Mouse (Mus musculus) neural tube, embryonic 14.5 days (tissue): Measurements from ENCODE around the gene Thrap3. TPM values are rescaled to one million over a fixed set of nuclear protein-coding genes. Genes with fewer than 3 reads are reported as not detected.

Experiments
- ATAC-seq: fragments of 200-750 bp; cut with Nextera tagmentation; 2 replicates; pipeline ENCODE4 v1.8.0; 2017; ENCODE audit warnings: low read depth, mild to moderate bottlenecking, moderate TSS enrichment, moderate library complexity
- H3K27ac ChIP-seq: fragments of 300-500 bp; sonication (generic); 2 replicates; pipeline ENCODE4 v1.5.1; 2014; ENCODE audit warnings: low read depth, mild to moderate bottlenecking, control low read depth, low read length, moderate library complexity, mixed read lengths
- H3K27me3 ChIP-seq: fragments of 300-500 bp; sonication (generic); 2 replicates; pipeline ENCODE4 v1.6.1; 2014; ENCODE audit warnings: low read length; ENCODE audit not compliant: control insufficient read depth, insufficient read depth
- H3K36me3 ChIP-seq: fragments of 300-500 bp; sonication (generic); 2 replicates; pipeline ENCODE4 v1.6.1; 2014; ENCODE audit warnings: low read length, mixed read lengths; ENCODE audit not compliant: control insufficient read depth, insufficient read depth
- H3K4me1 ChIP-seq: fragments of 300-500 bp; sonication (generic); 2 replicates; pipeline ENCODE4 v1.6.1; 2014; ENCODE audit warnings: low read length; ENCODE audit not compliant: control insufficient read depth, insufficient read depth
- H3K4me2 ChIP-seq: fragments of 300-500 bp; sonication (generic); 2 replicates; pipeline ENCODE4 v1.6.1; 2014; ENCODE audit warnings: mild to moderate bottlenecking, low read depth, low read length, control low read depth
- H3K4me3 ChIP-seq: fragments of 300-500 bp; sonication (generic); 2 replicates; pipeline ENCODE4 v1.5.1; 2014; ENCODE audit warnings: low read depth, low read length, control low read depth, mixed read lengths
- H3K9ac ChIP-seq: fragments of 300-500 bp; sonication (generic); replicated peaks from 2 replicates; pipeline ENCODE4 v1.6.1; 2014; ENCODE audit warnings: low read depth, mild to moderate bottlenecking, control low read depth, low read length, mixed read lengths
- H3K9me3 ChIP-seq: fragments of 300-500 bp; sonication (generic); 2 replicates; pipeline ENCODE4 v1.6.1; 2016; ENCODE audit warnings: low read length; ENCODE audit not compliant: control insufficient read depth
- WGBS: fragments of 180-500 bp; shearing (Covaris S2); extraction: QIAGEN DNeasy Blood & Tissue Kit; methylation state at CpG from one replicate; pipeline ENCODE4 v1.1.7; 2014; 5-methylcytosine and 5-hydroxymethylcytosine counted together
- polyA plus RNA-seq: library from polyadenylated mRNA; unstranded; fragments of >200 nt; fragmentation: Nextera tagmentation; extraction: Ambion mirVana; gene quantifications from 2 replicates; pipeline ENCODE4 v1.2.1, GENCODE M21; 2014

Gene Thrap3
- polyA plus RNA-seq, 1 experiment from 2014 or later, result 138 TPM

- Histone ChIP-seq H3K27ac (no peak overlapping the region), H3K4me3 (no peak overlapping the region), H3K27me3 (no peaks in the 10 kb centered on the region), H3K9ac (no peak overlapping the region), H3K4me1 (no peaks in the 10 kb centered on the region), H3K4me2 (no peak overlapping the region), H3K9me3 (no peaks in the 10 kb centered on the region), H3K36me3 (peaks cover 82% of the 10 kb centered on the region)
- 56% methylated on average over 5 of the region's 5 CpGs for WGBS
- ATAC-seq, result no peak
These were observed 35.2 kb upstream of the Thrap3 start for GRCm38 (mm10) chr4:126237721-126238242.

DNA sequence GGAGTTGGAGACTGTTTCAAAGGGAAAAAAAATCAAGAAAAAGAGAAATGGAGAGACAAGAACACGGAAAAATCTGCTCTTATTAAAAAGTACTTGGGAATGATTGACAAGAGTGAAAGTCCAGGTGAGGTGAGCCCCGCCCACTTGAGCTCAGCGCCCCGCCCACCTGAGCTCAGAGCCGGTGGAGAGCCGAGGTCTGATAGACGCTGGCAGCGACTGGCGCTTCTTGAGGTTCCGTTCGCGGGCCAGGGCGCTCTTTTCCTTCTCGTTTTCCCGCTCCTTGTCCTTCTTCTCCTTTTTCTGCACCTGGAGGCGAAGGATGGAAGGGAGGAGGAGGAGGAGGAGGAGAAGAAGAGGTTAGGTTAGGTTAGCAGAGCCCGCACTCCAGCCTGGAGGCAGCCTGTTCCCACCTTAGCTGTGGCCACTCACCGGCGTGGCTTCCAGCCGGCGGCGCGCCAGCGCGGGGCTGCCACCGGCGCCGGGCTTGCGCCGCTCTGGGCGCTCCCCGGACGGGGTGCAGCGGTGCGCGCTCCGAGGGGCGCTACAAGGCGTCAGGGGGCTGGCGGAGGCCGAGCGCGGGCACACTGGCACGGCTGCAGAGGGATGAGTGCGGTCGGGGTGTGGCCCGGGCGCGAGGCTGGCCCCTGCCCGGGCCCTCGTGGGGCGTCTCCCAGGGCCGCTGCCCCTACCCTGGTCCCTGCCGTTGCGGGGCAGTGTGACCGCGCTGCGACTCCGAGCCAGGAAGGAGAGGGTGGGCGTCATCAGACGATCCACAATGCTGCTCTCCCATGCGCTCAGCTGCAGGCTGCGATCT is 34.1 kb upstream of the Thrap3 start:
- 42% methylated on average over 48 of the region's 63 CpGs for WGBS
- no peak for ATAC-seq
- no peaks in the 10 kb centered on the region for H3K27me3 ChIP-seq

DNA sequence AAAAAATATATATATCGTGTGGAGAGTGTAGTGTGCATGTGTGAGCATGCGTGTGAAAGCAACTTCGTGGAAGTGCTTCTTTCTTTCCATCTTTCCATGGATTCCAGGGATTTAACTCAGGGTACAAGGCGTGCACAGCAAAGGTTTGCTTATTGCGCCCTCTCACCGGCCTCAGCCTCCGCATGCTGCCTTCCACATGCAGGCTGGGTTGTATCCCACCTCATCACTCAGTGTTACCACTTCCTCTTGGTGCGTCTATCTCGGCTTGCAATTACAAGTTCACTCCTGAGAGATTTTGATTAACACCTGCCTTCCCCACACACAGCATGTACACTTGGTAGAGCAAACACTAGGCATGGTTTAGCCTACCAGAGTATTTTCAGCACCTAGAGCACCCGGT is 32.6 kb upstream of the Thrap3 start:
- peaks cover 85% of the 10 kb centered on the region for H3K36me3 ChIP-seq
- H3K4me1 ChIP-seq, result no peaks in the 10 kb centered on the region
- no peak overlapping the region for H3K4me2 ChIP-seq
- no peaks in the 10 kb centered on the region for H3K27me3 ChIP-seq
- ATAC-seq, result no peak
- 94% methylated on average over 10 of the region's 10 CpGs for WGBS
- no peak overlapping the region for H3K9ac ChIP-seq
- H3K9me3 ChIP-seq, result no peaks in the 10 kb centered on the region
- H3K27ac ChIP-seq, result no peak overlapping the region
- no peak overlapping the region for H3K4me3 ChIP-seq

More for the DNA sequence above, 34.1 kb upstream of the Thrap3 start:
- Histone ChIP-seq H3K9ac (no peak overlapping the region), H3K4me2 (no peak overlapping the region), H3K27ac (no peak overlapping the region), H3K4me3 (no peak overlapping the region), H3K9me3 (no peaks in the 10 kb centered on the region), H3K4me1 (no peaks in the 10 kb centered on the region), H3K36me3 (peaks cover 86% of the 10 kb centered on the region)

DNA sequence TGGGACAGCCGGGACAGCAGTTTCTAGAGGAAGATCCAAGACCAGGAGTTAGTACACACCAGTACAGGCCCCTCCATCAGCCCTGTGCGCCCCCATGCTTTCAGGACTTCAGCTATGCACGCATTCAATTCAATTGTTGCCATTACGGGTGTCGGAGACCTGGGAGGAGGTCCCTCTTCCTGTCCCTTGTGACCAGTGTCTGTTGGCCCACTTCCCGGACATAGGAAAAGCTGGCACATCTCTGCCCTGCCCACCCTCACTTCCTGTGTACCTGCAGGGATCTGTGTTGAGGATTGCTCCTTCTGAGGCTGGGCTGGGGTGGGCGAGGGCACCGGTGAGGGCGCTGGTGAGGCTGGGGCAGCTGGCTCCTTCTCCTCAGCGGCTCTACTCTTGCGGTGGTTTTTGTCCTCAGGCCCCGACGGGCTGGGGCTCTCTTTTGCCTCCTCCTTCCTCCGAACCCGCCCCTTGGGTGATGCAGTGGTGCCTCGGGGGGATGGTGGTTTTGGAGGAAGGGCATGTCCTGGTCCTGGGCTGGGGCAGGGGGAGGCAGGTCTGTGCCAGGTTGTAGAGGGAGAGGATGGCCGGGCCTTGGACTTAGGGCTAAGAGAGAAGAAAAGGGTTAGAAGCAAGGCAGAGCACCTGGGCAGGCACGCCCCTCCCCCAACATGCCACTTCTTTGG is 32.1 kb upstream of the Thrap3 start:
- WGBS, result 89% methylated on average over 18 of the region's 18 CpGs
- Histone ChIP-seq H3K4me1 (no peaks in the 10 kb centered on the region), H3K27ac (no peak overlapping the region), H3K9me3 (no peaks in the 10 kb centered on the region), H3K9ac (no peak overlapping the region), H3K27me3 (no peaks in the 10 kb centered on the region), H3K4me2 (no peak overlapping the region), H3K4me3 (no peak overlapping the region), H3K36me3 (peaks cover 83% of the 10 kb centered on the region)
- no peak for ATAC-seq

DNA sequence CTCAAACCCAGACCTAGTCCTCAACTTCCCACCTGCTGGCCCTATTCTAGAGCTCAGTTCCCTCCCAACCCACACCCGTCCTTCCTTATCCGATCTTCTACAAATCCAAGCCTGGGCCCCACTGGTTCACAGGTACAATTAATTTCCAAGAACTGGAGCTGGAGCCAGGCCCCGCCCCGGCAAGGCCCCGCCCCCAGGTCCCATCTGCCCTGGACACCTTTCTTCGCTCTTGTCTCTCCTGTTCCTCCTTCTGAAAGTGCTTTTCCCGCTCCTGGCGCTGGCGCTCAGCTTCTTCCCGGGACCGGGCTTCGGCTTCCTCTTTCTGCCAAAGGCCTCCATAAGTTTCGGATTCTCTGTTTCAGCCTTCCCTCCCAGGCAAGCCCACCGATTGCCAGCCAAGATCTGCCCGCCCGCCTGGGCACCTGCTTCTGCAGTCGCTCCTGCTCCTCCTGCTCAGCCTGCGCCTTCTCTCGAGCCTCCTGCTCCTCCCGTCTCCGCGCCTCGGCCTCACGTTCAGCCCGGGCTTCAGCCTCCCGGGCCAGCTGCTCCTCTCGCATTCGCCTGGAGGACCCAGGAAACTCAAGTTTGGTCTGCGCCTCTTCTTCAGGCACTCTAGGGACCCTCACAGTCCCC is 31.2 kb upstream of the Thrap3 start:
- Histone ChIP-seq H3K27ac (no peak overlapping the region), H3K27me3 (no peaks in the 10 kb centered on the region), H3K4me1 (no peaks in the 10 kb centered on the region), H3K9me3 (no peaks in the 10 kb centered on the region), H3K9ac (no peak overlapping the region), H3K36me3 (peaks cover 77% of the 10 kb centered on the region), H3K4me3 (no peak overlapping the region), H3K4me2 (no peak overlapping the region)
- WGBS, result 93% methylated on average over 29 of the region's 29 CpGs
- ATAC-seq, result no peak

- H3K27ac ChIP-seq, result no peak overlapping the region
- no peak overlapping the region for H3K4me3 ChIP-seq
- H3K4me2 ChIP-seq, result no peak overlapping the region
- 56% methylated on average over 7 of the region's 7 CpGs for WGBS
- no peak overlapping the region for H3K9ac ChIP-seq
- H3K9me3 ChIP-seq, result no peaks in the 10 kb centered on the region
- no peaks in the 10 kb centered on the region for H3K4me1 ChIP-seq
- H3K27me3 ChIP-seq, result no peaks in the 10 kb centered on the region
- no peak for ATAC-seq
- peaks cover 45% of the 10 kb centered on the region for H3K36me3 ChIP-seq
These were observed 27.3 kb upstream of the Thrap3 start for GRCm38 (mm10) chr4:126229900-126230299.

DNA sequence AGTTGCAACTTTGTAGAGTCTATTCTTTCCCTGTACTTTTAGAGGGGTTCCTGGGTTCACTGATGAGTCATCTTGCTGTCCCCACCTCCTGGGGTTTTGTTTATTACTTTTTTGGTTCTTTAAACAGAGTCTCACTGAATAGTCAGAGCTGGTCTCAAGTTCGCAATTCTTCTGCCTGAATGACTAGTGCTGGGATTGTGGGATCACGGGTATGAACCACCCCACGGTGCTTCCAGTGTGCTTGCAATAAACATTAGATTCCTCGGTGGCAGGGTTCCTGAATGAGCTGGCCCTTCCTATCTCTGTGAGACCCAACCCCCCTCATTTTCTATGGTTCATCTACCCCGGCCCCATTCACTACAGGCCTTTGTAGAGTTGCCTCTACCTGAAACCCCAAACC is 25.6 kb upstream of the Thrap3 start:
- Histone ChIP-seq H3K4me2 (no peak overlapping the region), H3K27me3 (no peaks in the 10 kb centered on the region), H3K4me1 (no peaks in the 10 kb centered on the region), H3K36me3 (peaks cover 28% of the 10 kb centered on the region), H3K9ac (no peak overlapping the region), H3K9me3 (no peaks in the 10 kb centered on the region), H3K4me3 (no peak overlapping the region), H3K27ac (no peak overlapping the region)
- no peak for ATAC-seq
- 12% methylated on average over 5 of the region's 5 CpGs for WGBS

DNA sequence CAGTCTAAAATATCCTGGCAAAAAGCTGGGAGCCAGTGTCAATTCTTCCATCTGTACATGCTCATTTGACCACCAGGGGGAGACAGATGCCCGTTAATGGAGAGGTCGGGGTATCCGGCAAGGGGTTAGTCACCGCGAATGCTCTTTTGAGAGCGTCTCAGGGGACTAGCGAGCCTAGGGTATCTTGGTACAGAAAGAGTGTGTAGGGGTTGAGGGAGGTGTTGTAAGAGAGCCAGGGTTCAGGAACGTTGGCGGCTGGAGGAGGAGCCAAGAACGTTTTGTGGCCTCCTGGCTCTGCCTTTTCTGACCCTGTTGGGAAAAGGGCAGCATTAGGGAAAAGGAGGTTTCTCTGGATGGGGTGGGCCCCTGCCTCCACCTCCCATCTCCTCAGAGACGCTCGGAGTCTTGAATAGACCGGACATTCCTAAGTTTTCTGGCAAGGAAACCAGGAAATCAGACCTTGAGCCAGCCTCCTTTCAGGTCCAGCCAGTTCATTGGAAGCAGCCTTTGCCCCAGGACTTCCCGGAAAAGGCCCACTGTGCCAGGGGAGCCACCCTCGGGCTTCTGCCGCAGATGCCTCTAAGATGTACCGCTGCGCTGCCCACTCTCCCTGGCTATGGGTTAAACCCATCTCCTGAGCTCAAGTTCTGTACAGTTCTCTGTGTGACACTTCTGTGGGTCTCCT is 24.7 kb upstream of the Thrap3 start:
- WGBS, result 8% methylated on average over 18 of the region's 18 CpGs
- peak overlapping the region; percentile 1; the same call in 1 of the 2 replicates for H3K4me3 ChIP-seq
- H3K9me3 ChIP-seq, result no peaks in the 10 kb centered on the region
- H3K27me3 ChIP-seq, result no peaks in the 10 kb centered on the region
- ATAC-seq, result peak; percentile 70
- H3K4me1 ChIP-seq, result no peaks in the 10 kb centered on the region
- peak overlapping the region; percentile 38 for H3K4me2 ChIP-seq
- H3K9ac ChIP-seq, result no peak overlapping the region
- H3K36me3 ChIP-seq, result peaks cover 18% of the 10 kb centered on the region
- no peak overlapping the region for H3K27ac ChIP-seq
